Mouse (Mus musculus) yolk sac, embryonic 10.5 days (tissue): Measurements from ENCODE around the gene H2-K1.
A peak's percentile ranks its signal among the peaks of the same experiment; 100 is the strongest.

Experiments used
- DNase-seq: peaks from one replicate; pipeline ENCODE4 v3.0.0-alpha.2; 2017; ENCODE audit warnings: low spot score

H2-K1 gene

DNA sequence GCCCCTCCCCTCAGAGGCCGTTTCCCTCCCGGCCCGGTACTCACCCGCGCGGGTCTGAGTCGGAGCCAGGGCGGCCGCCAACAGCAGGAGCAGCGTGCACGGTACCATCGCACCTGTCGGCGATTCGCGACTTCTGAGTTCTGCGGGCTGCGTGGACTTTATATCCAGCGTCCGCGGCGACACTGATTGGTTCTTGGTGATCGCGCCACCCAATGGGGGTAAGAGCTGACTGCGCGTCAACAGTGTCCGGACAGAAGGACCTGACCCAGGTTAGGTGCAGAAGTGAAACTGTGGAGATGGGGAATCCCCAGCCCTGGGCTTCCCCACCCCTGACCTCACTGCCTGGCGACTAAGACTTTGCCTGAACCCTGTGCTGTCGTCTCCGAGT, at the start of gene H2-K1:
TSS of gene H2-K1 (minus strand) at position 198 of the 388 bp plus-strand sequence.
- peak; percentile 76 for DNase-seq

DNA sequence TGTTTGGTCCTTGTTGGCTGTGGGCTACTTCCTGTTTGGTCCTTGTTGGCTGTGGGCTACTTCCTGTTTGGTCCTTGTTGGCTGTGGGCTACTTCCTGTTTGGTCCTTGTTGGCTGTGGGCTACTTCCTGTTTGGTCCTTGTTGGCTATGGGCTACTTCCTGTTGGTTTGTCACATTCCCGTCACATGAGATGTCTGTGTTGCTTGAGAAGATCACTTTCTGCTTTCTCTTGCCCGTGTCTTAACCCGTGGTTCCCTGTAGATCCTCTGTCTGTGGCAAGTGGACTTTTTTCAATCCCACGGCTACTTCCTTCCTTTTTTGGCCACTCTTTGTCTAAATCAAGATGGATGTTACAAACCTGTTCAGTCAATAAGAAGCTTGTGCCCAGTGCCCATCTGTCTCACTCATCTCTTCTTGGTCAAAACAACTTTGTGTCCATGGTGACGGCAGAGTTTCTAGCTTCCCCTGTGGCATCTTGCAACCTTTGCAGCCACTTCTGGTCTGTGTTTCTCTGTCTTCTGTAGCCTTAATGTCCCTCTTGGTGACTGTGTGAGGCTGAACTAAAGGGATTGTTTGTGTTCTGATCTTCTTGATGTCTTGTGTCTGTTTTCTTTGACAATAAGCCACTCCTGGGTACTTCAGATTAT, 47.4 kb upstream of the H2-K1 start:
- DNase-seq = no peak

DNA sequence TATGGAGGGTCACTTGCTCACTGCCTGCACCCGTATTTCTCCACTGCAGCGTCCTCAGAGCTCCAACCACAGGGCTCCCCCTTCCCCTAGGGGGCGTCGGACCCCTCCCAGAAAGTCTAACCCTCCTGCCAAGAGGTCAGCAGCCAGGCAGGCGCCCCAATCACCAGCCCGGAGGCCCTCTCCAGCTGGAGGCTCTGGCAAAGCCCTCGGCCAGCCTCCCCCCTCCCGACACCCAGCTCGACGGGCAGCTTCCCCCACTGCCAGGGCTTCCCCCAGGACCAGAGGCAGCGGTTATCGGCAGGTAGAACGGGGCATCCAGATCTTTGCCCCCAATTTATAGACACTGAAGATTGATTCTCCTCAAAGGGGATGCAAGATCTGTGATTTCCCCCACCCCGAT, 45.8 kb upstream of the H2-K1 start:
- no peak for DNase-seq

DNA sequence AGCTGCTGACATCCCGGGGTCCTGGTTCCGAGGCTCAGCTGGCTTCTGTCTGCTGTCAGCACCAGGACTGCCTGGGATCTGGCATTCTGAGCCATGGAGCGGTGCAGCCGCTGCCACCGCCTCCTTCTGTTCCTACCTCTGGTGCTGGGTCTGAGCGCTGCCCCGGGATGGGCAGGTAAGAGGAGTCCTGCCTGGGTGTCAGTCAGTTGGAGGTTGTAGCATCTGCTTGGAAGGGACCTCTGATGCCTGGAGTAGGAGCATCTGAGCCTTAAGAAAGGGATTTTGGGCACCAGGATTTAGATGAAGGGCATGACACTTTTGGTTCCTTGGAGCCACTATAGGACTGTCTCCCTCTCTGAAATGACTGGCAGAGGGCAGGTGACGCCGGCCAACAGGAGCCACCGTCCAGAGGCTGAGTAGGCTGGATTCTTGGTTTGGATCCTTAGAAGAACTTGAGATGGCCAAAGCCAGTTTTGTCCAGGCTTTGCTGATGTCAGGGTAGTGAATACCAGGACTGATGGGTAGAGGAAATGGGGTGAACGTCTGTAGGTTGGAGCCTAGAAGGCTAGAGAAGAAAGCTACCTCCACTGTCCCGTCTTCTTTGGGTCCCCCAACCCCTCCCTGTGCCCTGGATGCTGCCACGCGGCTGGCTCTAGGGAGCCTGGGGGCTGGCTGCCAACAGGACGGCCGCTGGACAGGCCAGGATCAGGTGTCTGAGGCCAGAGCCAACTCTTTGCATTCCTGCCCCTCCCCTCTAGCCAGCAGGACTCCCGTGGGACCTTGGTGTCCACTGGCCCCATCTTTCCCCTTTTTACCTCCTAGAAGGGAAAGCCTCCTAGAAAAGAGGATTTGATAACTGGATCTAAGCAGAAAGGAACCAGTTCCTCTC, 39.7 kb upstream of the H2-K1 start:
- DNase-seq = no peak

DNA sequence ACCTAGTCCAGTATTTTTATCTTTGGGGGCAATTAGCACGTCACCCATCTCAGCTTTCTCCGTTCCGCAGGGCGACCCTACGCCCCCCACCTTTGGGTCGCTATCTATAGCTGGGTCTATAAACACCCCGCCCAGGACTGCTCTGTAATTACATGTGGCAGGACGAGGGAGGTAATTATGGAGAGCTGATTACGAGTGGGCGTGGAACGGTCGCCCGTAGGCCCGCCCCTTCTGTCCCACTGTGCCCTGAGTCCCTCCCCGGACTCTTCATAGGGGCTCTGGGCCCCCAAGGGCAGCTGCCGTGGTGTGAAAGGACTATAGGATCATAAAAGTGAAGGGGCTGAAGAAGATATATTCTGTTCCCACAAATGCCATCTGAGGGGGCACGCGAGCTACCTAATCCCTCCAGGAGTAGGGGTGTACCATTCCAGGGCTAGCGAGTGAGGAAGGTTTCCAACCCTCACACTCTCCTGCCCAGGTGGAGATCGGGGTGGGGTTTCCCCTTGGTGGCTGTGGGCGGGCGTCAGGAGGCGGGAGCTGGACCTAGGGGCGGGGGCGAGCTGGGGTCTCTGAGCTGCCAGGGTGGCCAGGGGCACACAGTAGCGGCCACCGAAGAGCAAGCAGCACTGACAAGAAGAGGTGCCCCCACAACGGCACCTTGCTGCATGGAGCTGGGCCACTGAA, 38.9 kb upstream of the H2-K1 start, which contains the start of gene Col11a2:
TSS of gene Col11a2 (plus strand) at position 560 of the 684 bp plus-strand sequence.
- no peak for DNase-seq

DNA sequence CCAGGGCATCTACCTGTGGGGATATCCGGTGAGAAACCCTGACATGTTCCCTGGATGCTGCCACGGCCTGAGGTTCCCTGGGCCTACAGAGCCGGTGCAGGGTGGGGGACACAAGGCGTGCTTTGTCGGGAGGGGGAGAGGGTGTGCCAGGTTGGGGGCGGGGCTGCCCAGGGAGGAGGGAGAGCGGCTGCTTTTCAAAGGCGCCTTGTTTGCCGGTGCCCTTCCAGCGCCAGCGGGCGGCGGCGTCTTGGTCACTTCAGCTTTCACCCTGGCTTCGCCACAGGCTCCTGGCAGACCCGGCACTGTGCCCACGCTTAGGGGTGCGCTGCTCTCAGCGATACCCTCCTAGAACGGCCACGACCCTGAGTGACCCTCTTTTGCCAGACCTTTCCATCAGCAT, 38.3 kb upstream of the H2-K1 start:
- DNase-seq = no peak

DNA sequence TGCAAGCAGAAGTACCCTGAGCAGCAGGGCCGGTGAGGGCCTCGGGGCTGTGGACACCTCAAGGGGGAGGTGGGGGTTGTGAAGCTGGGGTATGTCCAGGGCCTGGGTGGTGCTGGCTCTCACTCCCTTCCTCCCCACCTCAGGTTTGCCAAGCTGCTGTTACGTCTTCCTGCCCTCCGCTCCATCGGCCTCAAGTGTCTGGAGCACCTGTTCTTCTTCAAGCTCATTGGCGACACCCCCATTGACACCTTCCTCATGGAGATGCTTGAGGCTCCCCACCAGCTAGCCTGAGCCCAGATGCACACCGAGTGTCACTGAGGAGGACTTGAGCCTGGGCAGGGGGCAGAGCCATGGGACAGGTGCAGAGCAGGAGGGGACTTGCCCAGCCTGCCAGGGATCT, 37.1 kb upstream of the H2-K1 start:
- DNase-seq = no peak

DNA sequence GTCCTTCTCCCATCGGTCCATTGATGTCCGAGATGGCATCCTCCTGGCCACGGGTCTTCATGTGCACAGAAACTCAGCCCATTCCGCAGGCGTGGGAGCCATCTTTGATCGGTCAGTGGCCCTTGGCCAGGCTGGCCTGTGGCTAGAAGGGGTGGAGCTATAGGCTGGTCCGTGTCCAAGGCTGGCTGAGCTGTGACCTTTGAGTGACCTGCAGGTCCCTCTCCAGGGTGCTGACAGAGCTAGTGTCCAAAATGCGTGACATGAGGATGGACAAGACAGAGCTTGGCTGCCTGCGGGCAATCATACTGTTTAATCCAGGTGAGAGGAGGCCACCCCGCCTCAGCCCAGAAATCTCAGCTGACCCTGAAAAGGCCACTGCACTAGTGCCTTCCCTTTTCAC, 36.5 kb upstream of the H2-K1 start:
- peak; percentile 57 for DNase-seq

DNA sequence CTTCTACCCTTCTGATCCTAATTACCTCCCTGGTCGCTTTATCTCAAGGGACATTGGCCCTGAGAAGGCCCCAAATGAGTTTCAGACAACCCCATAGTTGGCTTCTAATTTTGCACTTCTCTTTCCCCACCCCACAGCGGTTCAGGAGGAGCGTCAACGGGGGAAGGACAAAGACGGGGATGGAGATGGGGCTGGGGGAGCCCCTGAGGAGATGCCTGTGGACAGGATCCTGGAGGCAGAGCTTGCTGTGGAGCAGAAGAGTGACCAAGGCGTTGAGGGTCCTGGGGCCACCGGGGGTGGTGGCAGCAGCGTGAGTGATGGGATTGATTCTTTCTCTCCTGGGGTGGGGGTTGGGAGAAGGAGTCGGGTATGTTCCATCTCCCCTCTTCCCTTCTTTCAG, 35.4 kb upstream of the H2-K1 start:
- no peak for DNase-seq

DNA sequence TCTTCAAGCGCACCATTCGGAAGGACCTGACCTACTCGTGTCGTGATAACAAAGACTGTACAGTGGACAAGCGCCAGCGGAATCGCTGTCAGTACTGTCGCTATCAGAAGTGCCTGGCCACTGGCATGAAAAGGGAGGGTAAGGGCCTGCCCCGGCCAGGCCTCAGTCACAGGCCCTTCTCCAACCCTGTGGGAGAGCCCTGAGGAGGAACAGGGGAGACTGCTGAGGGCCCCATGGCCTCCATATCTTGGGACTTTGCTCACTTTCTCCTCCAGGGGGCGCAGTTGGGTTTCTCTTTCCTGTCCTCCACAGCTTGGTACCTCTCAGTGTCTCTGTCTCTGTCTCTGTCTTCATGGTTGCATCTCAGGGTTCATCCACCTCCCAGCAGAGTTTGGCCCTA, 33.9 kb upstream of the H2-K1 start:
- peak; percentile 50 for DNase-seq

DNA sequence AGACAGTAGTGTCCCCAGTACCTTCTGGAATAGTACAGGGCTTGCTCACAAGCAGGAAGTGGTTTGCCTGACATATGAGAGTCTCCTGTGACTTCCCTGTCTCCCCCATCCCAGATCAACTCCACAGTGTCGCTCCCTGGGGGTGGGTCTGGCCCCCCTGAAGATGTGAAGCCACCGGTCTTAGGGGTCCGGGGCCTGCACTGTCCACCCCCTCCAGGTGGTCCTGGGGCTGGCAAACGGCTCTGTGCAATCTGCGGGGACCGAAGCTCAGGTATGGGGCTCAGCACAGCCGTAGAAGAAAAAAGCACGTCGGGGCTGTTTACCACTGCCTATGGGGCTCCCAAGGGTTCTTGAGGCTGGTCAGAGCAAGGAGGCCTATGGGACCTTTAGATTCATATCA, 33.3 kb upstream of the H2-K1 start:
- no peak for DNase-seq

DNA sequence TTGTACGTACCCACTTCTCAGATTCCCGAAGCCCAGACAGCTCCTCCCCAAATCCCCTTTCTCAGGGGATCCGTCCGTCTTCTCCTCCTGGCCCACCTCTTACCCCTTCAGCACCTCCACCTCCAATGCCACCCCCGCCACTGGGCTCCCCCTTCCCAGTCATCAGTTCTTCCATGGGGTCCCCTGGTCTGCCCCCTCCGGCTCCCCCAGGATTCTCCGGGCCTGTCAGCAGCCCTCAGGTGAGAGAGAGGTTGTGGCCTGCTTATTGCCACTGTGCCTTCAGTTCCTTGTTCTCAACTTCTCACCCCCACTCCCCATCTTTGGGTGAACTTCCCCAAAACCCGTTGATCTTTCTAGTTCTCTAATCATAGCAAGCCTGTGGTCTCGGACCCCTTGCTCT, 32.7 kb upstream of the H2-K1 start:
- no peak for DNase-seq

DNA sequence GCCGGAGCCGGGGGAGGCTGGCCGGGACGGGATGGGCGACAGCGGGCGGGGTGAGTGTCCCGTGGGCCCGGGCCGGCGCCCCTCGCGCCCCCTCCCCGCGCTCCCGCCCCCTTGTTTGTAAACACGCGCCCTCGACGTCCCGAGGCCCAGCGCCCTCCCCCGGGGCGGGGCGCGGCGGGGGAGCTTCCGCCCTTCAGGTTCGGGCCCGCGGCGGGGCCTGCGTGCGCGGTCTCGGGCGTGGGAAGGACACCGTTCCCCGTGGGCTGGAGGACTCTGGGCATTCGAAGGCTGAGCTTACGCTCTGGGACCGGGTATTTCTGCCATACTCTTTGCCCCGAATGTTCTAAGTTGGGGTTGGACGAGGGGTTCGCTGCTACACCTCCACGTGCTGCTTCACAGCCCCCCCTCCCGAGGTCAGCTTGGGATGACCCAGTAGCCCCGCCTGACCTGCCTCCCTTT, 32.1 kb upstream of the H2-K1 start:
- DNase-seq = peak; percentile 85

DNA sequence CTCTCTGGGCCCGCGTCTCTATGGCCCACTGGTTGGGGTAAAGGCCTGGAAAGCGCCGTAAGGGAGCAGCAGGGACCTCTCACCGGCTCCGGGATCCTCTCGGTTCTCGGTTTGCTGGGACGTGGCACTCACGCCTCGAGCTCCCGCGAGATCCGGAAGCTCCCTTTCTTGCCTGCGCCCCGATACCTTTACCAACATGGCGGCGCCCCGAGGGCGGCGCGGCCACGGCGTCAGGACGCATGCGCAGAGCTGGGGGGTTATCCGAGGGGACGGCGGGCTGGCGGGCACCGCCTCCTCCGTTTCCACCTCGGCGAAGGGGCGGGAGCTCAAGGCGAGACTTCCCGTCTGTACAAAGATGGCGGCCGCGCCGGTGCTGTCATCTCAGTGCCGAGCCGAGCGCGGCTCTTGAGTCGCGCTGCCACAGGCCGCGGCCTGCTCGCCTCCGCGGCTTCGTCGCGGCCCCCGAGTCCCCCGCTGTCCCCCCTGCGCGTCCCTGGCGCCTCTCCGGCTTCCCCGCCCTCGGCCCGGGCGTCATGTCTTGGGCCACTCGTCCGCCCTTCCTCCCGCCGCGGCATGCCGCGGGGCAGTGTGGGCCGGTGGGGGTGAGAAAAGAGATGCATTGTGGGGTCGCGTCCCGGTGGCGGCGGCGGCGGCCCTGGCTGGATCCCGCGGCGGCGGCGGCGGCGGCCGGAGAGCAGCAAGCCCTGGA, 31.5 kb upstream of the H2-K1 start, which contains the start of the genes Slc39a7 and Rxrb:
TSS of gene Slc39a7 (minus strand) at position 218 of the 709 bp plus-strand sequence.
TSS of gene Rxrb (plus strand) at position 348 of the 709 bp plus-strand sequence.
- DNase-seq = peak; percentile 98

DNA sequence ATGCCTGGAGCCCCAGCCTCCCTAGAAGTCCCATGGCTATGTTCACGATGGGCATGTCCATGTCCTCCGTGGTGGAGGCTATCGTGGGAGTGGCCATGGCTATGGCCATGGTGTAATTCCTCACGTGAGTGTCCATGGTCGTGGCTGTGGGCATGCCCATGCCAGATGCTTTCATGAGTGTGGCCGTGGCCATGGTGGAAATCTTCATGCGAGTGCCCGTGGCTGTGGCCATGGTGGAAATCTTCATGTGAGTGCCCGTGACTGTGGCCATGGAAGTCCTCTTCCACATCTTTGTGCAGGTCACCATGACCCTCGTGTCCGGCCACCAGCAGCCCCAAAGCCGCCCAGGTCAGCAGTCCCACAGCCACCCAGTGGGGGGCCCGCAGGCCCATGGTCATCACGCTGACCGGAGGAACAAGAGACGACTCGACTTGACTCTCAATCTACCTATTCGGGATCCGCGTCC, 30.7 kb upstream of the H2-K1 start:
- DNase-seq = no peak

DNA sequence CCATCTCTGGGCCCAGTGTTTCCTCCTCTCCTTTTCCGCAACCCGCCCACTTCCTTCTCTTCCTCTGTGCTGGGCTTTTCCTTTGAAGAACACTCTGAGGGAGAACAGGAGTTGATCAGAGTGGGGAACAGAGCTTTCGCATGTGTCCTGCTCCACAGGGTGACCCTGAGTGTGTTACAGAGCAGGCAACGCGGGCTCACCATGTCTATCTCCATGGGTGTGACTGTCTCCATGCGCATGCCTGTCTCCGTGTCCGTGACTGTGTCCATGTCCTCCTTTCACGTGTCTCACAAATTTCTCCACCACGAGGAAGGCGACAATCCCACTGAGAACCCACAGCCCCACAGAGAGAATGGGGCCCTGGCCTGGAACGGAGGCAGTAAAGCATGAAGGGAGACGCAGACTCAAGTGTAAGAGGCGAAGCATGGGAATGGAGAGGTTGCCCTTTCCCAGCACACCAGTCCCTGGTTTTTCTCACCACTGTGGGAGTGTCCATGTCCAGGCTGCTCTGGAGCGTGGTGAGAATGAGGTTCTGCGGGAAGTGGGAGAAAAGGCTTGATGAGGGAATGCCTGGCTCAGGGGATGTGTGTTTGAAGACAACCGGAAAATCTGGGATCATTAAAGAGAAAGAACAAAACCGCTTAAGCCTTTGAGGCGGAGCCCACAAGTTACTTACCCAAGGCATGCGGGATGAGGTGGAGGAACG, 29.9 kb upstream of the H2-K1 start:
- no peak for DNase-seq

DNA sequence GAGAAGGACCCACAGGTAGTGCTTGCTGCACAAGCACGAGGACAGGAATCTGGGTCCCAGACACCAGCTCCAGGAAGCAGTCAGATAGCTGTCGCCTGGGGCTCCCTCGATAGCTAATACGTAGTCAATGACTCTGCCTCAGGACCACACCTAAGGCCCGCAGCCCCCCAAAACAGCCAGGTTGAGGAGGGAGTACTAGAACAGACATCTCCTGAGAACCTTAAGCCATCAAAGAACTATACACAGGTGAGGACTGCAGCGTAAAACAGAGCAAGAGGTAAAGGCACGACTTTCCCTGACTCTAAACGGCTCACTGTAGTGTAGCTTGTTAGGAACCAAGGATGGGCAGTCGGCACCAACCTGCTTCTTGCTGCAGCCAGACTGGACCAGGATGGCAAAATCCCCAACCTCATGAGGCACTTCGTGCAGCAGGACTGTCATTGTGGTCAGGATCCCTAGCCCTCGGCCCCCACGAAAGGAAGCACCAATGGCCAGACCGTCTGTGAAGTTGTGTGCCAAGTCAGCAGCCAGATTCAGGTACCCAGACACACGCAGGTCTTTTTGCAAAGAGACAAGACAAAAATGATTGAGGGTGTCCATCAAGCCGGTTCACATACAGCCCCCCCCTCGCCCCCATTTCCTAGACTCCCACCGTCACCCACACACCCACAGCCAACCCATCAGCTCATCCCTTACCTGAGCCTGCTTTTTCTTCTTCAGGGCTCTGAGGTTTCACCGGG, 29.2 kb upstream of the H2-K1 start:
- DNase-seq = no peak

DNA sequence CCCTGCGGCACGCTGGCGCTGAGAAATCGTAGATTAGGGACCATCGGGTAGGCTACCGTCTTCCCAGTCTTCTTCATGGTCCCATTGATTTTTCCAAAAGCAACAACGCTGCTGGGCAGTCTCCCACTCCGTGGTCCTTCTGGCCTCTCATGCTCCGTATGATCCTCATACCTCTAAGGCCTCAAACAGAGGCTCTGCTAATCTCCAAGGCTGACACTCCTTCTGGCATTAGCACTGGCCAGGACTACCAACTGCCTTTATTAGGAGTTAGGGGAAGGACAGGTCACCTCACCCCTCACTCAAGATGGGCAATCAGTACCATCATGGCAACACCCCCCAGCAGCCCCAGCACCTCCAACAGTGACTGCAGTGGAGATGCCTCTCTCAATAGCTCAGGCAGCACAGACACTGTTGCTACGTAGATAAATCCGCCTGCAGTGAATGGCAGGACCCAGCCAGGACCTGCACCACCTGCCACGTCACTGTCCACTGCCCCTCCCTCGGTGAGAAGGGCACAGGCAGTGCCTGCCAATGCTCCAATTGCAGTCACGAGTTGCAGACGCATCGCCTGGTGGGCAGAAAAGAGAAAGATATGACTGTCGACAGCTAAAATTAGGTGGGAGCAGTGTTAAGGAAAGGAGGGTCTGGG, 28.5 kb upstream of the H2-K1 start:
- DNase-seq = no peak

DNA sequence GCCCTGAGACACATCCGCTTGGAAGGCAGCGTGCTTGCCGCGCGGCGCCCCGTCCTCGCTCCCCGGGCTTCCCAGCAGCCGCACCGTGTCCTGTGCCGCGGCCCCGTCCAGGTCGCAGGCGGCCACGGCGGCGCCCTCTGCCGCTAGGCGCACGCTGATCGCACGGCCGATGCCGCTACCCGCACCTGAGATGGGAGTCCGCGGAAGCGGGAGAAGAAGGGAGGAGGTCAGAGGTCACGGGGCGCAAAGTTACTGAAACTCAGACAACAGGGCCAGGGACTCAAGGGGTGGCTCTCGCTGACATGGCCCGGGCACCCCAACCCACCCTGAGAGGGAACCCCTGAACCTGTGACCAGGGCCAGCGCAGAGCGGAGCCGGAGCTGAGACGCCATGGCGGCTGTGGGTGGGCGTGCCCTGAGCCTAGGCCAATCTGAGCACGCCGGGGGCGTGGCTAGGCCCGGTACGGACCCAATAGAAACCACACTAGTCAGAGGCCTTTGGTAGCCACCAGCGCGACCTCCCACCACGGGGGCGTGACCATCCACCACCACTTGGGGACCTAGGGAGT, 27.6 kb upstream of the H2-K1 start, which contains the start of gene H2-Ke6:
TSS of gene H2-Ke6 (minus strand) at position 405 of the 568 bp plus-strand sequence.
- peak; percentile 95 for DNase-seq
